Comparison of ENCODE assay signal across 8 mouse cellular contexts in genomic region chr8:119394524-119395026, GRCm38 (mm10). TPM values are rescaled to one million over a fixed set of nuclear protein-coding genes. Genes with fewer than 3 reads are reported as not detected.
DNase-seq lines count a peak whose midpoint lies in the region; ATAC-seq and TF ChIP-seq lines count a peak whose summit lies in the region.

Gene Mlycd, plus strand, starts transcription at chr8:119394878.

- intact Hi-C loops in gastrocnemius, adult 2 months (cut with DNase I), result loop anchor here (5.0 kb wide), 2 partner anchors 43 to 1107 kb away; no protein-coding TSS in a partner anchor

- H3K4me1 ChIP-seq in hindbrain, postnatal 0 days (ENCODE audit: insufficient read depth, low read length), result peaks cover 11% of the 10 kb centered on the region
- H3K4me1 ChIP-seq in megakaryocyte, embryonic 14.5 days, result peaks cover 45% of the 10 kb centered on the region

- no peaks in the 10 kb centered on the region for H3K36me3 ChIP-seq in hindbrain, postnatal 0 days (ENCODE audit: insufficient read depth, low read length)
- peaks cover 31% of the 10 kb centered on the region for H3K36me3 ChIP-seq in megakaryocyte, embryonic 14.5 days (replicated peaks; ENCODE audit: low read length)

- under 1% methylated on average over 44 of the region's 44 CpGs for WGBS in hindbrain, postnatal 0 days

- H3K4me3 ChIP-seq in gastrocnemius, adult 2 months, result peak within 1 kb of the TSS; percentile 89
- peak within 1 kb of the TSS; percentile 77 for H3K4me3 ChIP-seq in hindbrain, postnatal 0 days (ENCODE audit: low read length)
- peak within 1 kb of the TSS; percentile 97 for H3K4me3 ChIP-seq in megakaryocyte, embryonic 14.5 days (replicated peaks)

- no peaks in the 10 kb centered on the region for H3K27me3 ChIP-seq in hindbrain, postnatal 0 days (ENCODE audit: insufficient read depth, low read length)
- H3K27me3 ChIP-seq in megakaryocyte, embryonic 14.5 days (replicated peaks), result peaks cover 3% of the 10 kb centered on the region

- DNase-seq in ZHBTc4 (ENCODE audit: low read depth, low spot score), result peak; percentile 97
- peak; percentile 98 for DNase-seq in gastrocnemius, adult 2 months
- peak; percentile 97 for DNase-seq in hindbrain, postnatal 0 days (ENCODE audit: low spot score)
- DNase-seq in left cerebral cortex, adult 8-10 months (ENCODE audit: low spot score in 2 of 2), result peak; percentile 76 to 90
- peak; percentile 96 for DNase-seq in right cerebral cortex, postnatal 10 days (ENCODE audit: low spot score in 2 of 2)
- DNase-seq in urinary bladder, postnatal 25 days (ENCODE audit: low spot score), result peak; percentile 89

- peak; percentile 98 for ATAC-seq in common myeloid progenitor, adult 5-6 weeks (replicated peaks; ENCODE audit: low read depth, poor library complexity, severe bottlenecking)
- ATAC-seq in hindbrain, postnatal 0 days, result peak; percentile 96

- peak within 1 kb of the TSS; percentile 99 for H3K4me2 ChIP-seq in hindbrain, postnatal 0 days (ENCODE audit: low read depth, low read length)

- H3K9ac ChIP-seq in hindbrain, postnatal 0 days (replicated peaks; ENCODE audit: low read length), result peak within 1 kb of the TSS; percentile 94

- H3K9me3 ChIP-seq in hindbrain, postnatal 0 days (ENCODE audit: low read length), result no peaks in the 10 kb centered on the region
- H3K9me3 ChIP-seq in megakaryocyte, embryonic 14.5 days, result no peaks in the 10 kb centered on the region

- peak within 1 kb of the TSS; percentile 98 for H3K27ac ChIP-seq in gastrocnemius, adult 2 months
- H3K27ac ChIP-seq in hindbrain, postnatal 0 days, result peak within 1 kb of the TSS; percentile 94

- TF ChIP-seq CTCF in gastrocnemius, adult 2 months (IDR thresholded peaks at IDR 0.05), result no peak
- TF ChIP-seq CTCF in hindbrain, postnatal 0 days (IDR thresholded peaks at IDR 0.05; ENCODE audit: low read depth), result no peak

RNA-seq across cellular contexts. Expression of gene Mlycd, which starts in this region (rescaled TPM):
- total RNA-seq in common myeloid progenitor, adult 5-6 weeks (2017), result 8.1 and 12.0 TPM in 2 replicates
- total RNA-seq in gastrocnemius, adult 2 months (2021), result 100 to 1,000 TPM in 1 of 2 experiments, 10 to 100 TPM in 1; 78.9 to 103 TPM
- total RNA-seq in hindbrain, postnatal 0 days (2014; rRNA removed), result 36.6 and 37.2 TPM in 2 replicates
- 20.0 TPM in 2 replicates for polyA plus RNA-seq in hindbrain, postnatal 0 days (2015; fragmentation: Nextera tagmentation; extraction: Ambion mirVana)
- 10 to 100 TPM; 29.0 to 31.0 (median 30.1) TPM for total RNA-seq in left cerebral cortex, adult 8-10 months (2022)
- 25.3 and 39.1 TPM in 2 replicates for polyA plus RNA-seq in megakaryocyte, embryonic 14.5 days (2012; ENCODE audit: insufficient read depth, low replicate concordance)

Comparison
In these comparisons a context has a peak if more than half of its experiments do, and no peak if none do; other contexts are left out.
1. Peak in every context shown above with its lines: DNase-seq, ATAC-seq, H3K4me3 ChIP-seq and H3K27ac ChIP-seq.